Mouse (Mus musculus) cerebellum, adult 18-20 months (tissue): ENCODE data around the gene Zfp980.
"Not testable (repeated sequence)": the region's sequence is repeated elsewhere in the genome, so short reads cannot be mapped to it uniquely, and the experiment has no call there.

Experiments used
- DNase-seq, 2 experiments: peaks; one replicate each; pipeline ENCODE4 v3.0.0; 2021

Gene Zfp980

GRCm38 (mm10) chr4:145670385-145670784 is at the start of gene Zfp980:
Zfp980 (plus strand) TSS chr4:145670685.
- DNase-seq: not testable (repeated sequence)

GRCm38 (mm10) chr4:145640416-145641185 is 29.9 kb upstream of the Zfp980 start:
- DNase-seq: not testable (repeated sequence)

- DNase-seq: not testable (repeated sequence)
Measured at GRCm38 (mm10) chr4:145674286-145674780, 3.8 kb downstream of the Zfp980 start.

GRCm38 (mm10) chr4:145680217-145680616 is 9.7 kb downstream of the Zfp980 start:
- not testable (repeated sequence) for DNase-seq

DNA sequence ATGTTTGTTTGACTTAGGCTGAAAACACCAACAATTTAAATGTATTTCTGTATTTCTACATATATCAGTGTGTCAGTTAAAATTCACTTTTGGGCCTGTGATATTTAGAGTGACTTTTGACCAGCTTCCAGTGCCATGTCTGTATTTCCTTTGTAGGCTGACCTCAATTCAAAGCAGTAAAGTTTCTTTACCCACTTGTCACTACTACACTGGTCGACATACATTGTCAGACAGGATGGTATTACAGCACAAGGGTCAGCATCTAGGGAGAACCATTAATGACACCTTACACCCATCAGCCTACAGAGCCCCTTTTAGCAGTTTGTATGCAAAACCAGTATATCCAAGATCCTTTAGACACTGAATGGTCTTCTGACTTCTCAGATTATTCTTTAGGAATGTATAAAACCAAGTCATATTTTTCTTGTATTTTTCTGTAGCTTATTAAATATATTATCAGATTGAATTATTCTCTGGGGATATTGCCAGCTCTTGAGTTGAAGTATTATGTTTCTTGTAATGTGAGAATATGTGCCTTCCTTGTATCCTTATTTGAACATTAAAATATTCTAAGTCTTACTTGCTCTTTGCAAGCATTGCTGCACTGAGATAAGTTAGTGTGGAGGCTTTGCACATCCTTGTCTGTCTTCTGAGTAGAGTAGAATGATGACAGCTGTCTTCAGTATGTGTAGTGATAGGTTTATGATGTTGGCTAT is 10.3 kb downstream of the Zfp980 start:
- DNase-seq: not testable (repeated sequence)

GRCm38 (mm10) chr4:145682021-145682420 is 11.5 kb downstream of the Zfp980 start:
- DNase-seq: not testable (repeated sequence)

- DNase-seq: not testable (repeated sequence)
Measured at GRCm38 (mm10) chr4:145683024-145683766, 12.7 kb downstream of the Zfp980 start.

GRCm38 (mm10) chr4:145686061-145686460 is 15.6 kb downstream of the Zfp980 start:
- DNase-seq: not testable (repeated sequence)

- not testable (repeated sequence) for DNase-seq
Measured at GRCm38 (mm10) chr4:145744935-145745644, 74.6 kb downstream of the Zfp980 start.

DNA sequence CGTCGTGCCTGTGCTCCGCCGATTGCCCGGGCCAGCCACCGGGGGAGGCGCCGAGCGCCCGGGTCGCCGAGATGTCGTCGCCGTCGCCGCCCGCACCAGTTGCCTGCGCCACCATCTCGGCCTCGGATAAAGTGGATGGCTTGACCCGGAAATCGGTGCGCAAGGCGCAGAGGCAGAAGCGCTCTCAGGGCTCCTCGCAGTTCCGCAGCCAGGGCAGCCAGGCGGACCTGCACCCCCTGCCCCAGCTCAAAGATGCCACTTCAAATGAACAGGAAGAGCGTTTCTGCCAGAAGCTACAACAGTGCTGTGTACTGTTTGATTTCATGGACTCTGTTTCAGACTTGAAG is 75.1 kb downstream of the Zfp980 start:
- DNase-seq: not testable (repeated sequence)
